Mouse (Mus musculus): ENCODE data around the gene Hoxb5.

The Hoxb5 gene

GRCm38 (mm10) chr11:96319910-96320309, 16.8 kb downstream of the Hoxb5 start:
- DNase-seq = peak; percentile 72

- peak; percentile 34 for DNase-seq
These were observed 17.6 kb downstream of the Hoxb5 start for GRCm38 (mm10) chr11:96320688-96321087.

GRCm38 (mm10) chr11:96321846-96322245, 18.7 kb downstream of the Hoxb5 start:
- no peak for DNase-seq

GRCm38 (mm10) chr11:96322738-96323137, 19.6 kb downstream of the Hoxb5 start:
- no peak for DNase-seq

GRCm38 (mm10) chr11:96323154-96323553, 20.0 kb downstream of the Hoxb5 start, which contains the start of gene Hoxb3:
TSS of gene Hoxb3 (plus strand) at chr11:96323326.
- DNase-seq = no peak

GRCm38 (mm10) chr11:96324125-96324524, 21.0 kb downstream of the Hoxb5 start:
- peak; percentile 40 for DNase-seq

GRCm38 (mm10) chr11:96324965-96325364, 21.8 kb downstream of the Hoxb5 start:
- DNase-seq = no peak

- DNase-seq = no peak
These were observed 22.6 kb downstream of the Hoxb5 start for GRCm38 (mm10) chr11:96325747-96326212.

GRCm38 (mm10) chr11:96326705-96327104, 23.6 kb downstream of the Hoxb5 start:
- no peak for DNase-seq

- no peak for DNase-seq
These were observed 24.0 kb downstream of the Hoxb5 start for GRCm38 (mm10) chr11:96327122-96327521.

- no peak for DNase-seq
These were observed 24.6 kb downstream of the Hoxb5 start for GRCm38 (mm10) chr11:96327750-96328149.

GRCm38 (mm10) chr11:96328605-96329004, 25.5 kb downstream of the Hoxb5 start:
- no peak for DNase-seq

- DNase-seq = peak; percentile 36
These were observed 29.0 kb downstream of the Hoxb5 start for GRCm38 (mm10) chr11:96332105-96332504.

- no peak for DNase-seq
These were observed 29.5 kb downstream of the Hoxb5 start for GRCm38 (mm10) chr11:96332618-96333032.

- no peak for DNase-seq
These were observed 30.3 kb downstream of the Hoxb5 start for GRCm38 (mm10) chr11:96333241-96334001.

GRCm38 (mm10) chr11:96334002-96334364, 30.8 kb downstream of the Hoxb5 start:
- no peak for DNase-seq

- DNase-seq = peak; percentile 55
These were observed 31.9 kb downstream of the Hoxb5 start for GRCm38 (mm10) chr11:96334998-96335397.

- peak; percentile 78 for DNase-seq
These were observed 33.5 kb downstream of the Hoxb5 start for GRCm38 (mm10) chr11:96336597-96336996.

- DNase-seq = no peak
These were observed 33.9 kb downstream of the Hoxb5 start for GRCm38 (mm10) chr11:96337026-96337425.

GRCm38 (mm10) chr11:96338957-96339855, 36.1 kb downstream of the Hoxb5 start:
- no peak for DNase-seq

- peak; percentile 55 for DNase-seq
These were observed 37.7 kb downstream of the Hoxb5 start for GRCm38 (mm10) chr11:96340698-96341365.

- peak; percentile 73 for DNase-seq
These were observed 38.8 kb downstream of the Hoxb5 start for GRCm38 (mm10) chr11:96341701-96342575.

Data from kidney, adult 9 months (tissue).